Mouse (Mus musculus): Measurements from ENCODE around the gene Scp2. TPM values are rescaled to one million over a fixed set of nuclear protein-coding genes. Genes with fewer than 3 reads are reported as not detected.

Gene Scp2
- polyA plus RNA-seq, 1 experiment from 2014 or later = 293 TPM

DNA sequence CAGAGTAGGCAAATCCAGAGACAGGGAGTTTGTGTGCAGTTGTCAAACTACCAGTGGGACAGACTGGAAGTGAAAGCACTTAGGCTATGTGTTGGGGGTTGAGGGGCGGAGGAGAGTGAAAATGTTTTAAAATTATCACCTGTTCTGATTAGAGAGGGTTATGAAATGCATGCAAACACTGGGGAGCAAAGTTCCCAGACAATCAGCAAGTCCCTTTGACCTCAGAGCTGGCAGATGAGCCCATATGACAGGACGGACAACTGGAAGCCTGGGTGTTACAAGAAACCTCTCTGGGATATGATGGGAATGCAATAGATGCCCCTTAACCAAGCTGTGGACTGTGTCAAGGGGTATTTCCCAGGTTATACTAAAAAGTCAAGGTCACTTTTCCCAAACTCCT lies 76.7 kb downstream of the Scp2 start:
- H3K27me3 ChIP-seq (replicated peaks) = no peaks in the 10 kb centered on the region
- no peaks in the 10 kb centered on the region for H3K9me3 ChIP-seq
- WGBS = 72% methylated on average over 2 of the region's 2 CpGs
- ATAC-seq = no peak
- H3K36me3 ChIP-seq = no peaks in the 10 kb centered on the region
- no peak overlapping the region for H3K4me3 ChIP-seq (replicated peaks)
- no peak overlapping the region for H3K27ac ChIP-seq
- H3K4me2 ChIP-seq (replicated peaks) = no peak overlapping the region
- peaks cover 5% of the 10 kb centered on the region; the same call in 1 of the 2 replicates for H3K4me1 ChIP-seq (replicated peaks)
- no peak overlapping the region for H3K9ac ChIP-seq

DNA sequence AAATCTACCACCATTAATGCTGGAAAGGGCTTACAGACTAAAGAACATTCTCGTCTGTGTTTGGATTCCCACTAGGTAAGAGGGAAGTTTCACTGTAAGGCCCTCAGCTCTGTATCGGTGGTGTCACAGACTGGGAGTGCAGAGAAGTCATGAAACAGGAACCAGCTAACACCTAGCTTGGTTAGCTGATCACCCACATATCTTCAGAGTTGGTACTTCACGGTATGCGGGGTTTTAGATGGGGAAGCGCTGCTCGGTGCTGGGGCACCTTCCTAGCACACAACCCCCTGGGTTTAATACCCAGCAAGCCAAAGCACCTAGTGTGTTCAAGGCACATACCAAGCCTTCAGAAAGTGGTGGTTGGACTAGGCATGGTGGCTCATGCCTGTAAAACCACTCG lies 77.5 kb downstream of the Scp2 start:
- H3K36me3 ChIP-seq = peaks cover 5% of the 10 kb centered on the region
- 88% methylated on average over 7 of the region's 7 CpGs for WGBS
- H3K9me3 ChIP-seq = no peaks in the 10 kb centered on the region
- no peak overlapping the region for H3K4me2 ChIP-seq (replicated peaks)
- ATAC-seq = no peak
- no peaks in the 10 kb centered on the region for H3K27me3 ChIP-seq (replicated peaks)
- no peak overlapping the region for H3K4me3 ChIP-seq (replicated peaks)
- peaks cover 5% of the 10 kb centered on the region; the same call in 1 of the 2 replicates for H3K4me1 ChIP-seq (replicated peaks)
- H3K27ac ChIP-seq = no peak overlapping the region
- H3K9ac ChIP-seq = no peak overlapping the region

DNA sequence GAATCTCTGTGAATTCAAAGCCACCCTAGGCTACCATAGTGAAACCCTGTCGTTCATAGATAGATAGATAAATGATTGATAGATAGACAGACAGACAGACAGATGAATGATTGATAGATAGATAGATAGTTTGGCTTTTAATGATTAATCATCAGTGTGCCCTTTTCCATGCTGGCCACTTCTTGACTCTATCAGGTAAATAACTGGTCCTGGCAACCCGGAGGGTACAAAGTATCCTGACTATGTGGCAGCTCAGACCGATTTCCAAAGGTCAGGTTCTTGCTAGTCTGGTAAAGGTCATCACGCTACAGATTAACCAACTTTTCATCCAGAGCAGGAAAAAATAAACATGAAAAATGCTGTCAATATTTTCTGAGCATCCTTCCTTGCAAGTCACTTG lies 78.2 kb downstream of the Scp2 start:
- no peak overlapping the region for H3K9ac ChIP-seq
- no peaks in the 10 kb centered on the region for H3K27me3 ChIP-seq (replicated peaks)
- H3K4me1 ChIP-seq (replicated peaks) = peaks cover 5% of the 10 kb centered on the region; the same call in 1 of the 2 replicates
- peaks cover 6% of the 10 kb centered on the region for H3K36me3 ChIP-seq
- H3K4me2 ChIP-seq (replicated peaks) = no peak overlapping the region
- WGBS = 66% methylated on average over 4 of the region's 4 CpGs
- no peak overlapping the region for H3K27ac ChIP-seq
- H3K9me3 ChIP-seq = no peaks in the 10 kb centered on the region
- H3K4me3 ChIP-seq (replicated peaks) = no peak overlapping the region
- no peak for ATAC-seq

DNA sequence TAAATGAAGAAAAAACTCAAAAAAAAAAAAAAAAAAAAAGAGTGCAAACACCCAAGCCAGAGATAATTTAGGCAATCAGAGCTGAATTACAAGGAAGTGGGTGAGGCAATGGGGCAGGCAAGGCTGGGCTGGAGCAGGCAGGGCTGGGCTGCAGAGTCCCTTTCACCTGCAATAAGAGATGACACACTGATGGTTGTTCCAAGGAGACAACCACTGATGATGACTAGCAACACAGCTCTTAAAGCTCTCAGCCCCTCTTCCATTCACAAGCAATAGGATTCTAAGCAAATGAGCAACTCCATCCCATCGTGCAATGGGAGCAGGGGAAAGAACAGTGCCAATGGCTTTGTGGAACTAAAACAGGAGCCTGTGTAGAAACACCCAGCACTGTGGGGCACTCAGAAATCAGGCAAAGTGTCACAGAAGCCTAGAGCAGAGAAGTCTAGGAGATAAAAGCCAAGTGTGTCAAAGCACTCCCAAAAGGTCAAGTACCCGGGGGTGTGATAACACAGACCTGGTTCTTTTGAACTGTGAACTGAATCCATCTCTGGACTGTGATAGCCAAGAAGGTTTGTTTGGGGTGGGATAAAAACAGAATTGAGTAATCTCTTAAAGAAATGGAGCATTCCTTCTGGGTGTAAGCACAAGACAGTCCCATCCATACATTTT lies 79.5 kb downstream of the Scp2 start:
- Histone ChIP-seq H3K9ac (no peak overlapping the region), H3K36me3 (peaks cover 6% of the 10 kb centered on the region), H3K4me2 (replicated peaks) (no peak overlapping the region), H3K4me3 (replicated peaks) (no peak overlapping the region), H3K27me3 (replicated peaks) (no peaks in the 10 kb centered on the region), H3K9me3 (no peaks in the 10 kb centered on the region), H3K27ac (no peak overlapping the region; the same call in 1 of the 2 replicates), H3K4me1 (replicated peaks) (peaks cover 3% of the 10 kb centered on the region; the same call in 1 of the 2 replicates)
- 0 out of 2 replicates have a peak, but pooled peaks have one; percentile 60 for ATAC-seq
- WGBS = 75% methylated on average over 2 of the region's 2 CpGs

DNA sequence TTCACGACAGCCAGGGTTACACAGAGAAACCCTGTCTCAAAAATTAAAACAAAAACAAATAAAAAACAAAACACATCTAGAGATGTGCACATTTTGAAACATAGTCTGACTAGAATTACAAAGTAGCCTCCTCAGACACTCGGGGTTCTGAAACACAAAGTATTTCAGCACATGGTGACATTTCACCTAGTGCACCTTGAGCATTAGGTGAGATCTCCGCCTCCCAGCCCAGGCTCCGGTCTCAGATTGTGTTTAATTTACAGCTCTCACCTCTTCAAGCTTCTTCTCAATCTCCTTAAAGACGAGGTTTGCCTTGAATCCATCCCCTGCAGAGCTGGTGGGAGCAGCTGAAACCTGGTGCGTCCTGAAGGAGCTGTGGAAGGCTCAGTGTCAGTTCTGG lies 81.2 kb downstream of the Scp2 start:
- Histone ChIP-seq H3K9ac (no peak overlapping the region), H3K27ac (no peak overlapping the region), H3K4me2 (replicated peaks) (no peak overlapping the region), H3K4me1 (replicated peaks) (no peaks in the 10 kb centered on the region), H3K9me3 (no peaks in the 10 kb centered on the region), H3K27me3 (replicated peaks) (no peaks in the 10 kb centered on the region), H3K4me3 (replicated peaks) (no peak overlapping the region), H3K36me3 (peaks cover 14% of the 10 kb centered on the region)
- 73% methylated on average over 6 of the region's 6 CpGs for WGBS
- no peak for ATAC-seq

GRCm38 (mm10) chr4:108062524-108062923 lies 82.3 kb downstream of the Scp2 start:
- H3K9me3 ChIP-seq = no peaks in the 10 kb centered on the region
- H3K4me1 ChIP-seq (replicated peaks) = no peaks in the 10 kb centered on the region
- H3K36me3 ChIP-seq = peaks cover 17% of the 10 kb centered on the region
- H3K9ac ChIP-seq = no peak overlapping the region
- 95% methylated on average over 5 of the region's 5 CpGs for WGBS
- ATAC-seq = no peak
- no peaks in the 10 kb centered on the region for H3K27me3 ChIP-seq (replicated peaks)
- no peak overlapping the region for H3K4me2 ChIP-seq (replicated peaks)
- no peak overlapping the region for H3K27ac ChIP-seq
- H3K4me3 ChIP-seq (replicated peaks) = no peak overlapping the region

DNA sequence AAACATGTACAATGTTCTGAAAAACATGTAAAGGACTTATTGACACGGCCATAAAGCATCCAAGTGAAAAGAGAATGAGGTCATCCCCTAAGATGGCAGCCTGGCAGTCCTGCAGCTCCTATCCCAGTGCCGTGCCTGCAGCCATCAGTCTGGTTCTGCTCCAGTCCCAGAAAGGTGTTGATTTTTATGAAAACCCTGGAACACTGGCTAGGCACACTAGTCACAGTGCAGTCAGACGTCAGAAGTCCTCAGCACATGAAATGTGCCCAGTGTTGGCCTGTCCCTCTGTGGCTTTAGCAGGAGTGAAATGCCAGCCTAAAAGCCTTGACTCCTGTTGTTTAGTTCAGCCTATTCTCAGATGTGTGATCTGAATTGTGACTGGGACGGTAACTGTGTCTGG lies 84.0 kb downstream of the Scp2 start:
- no peak overlapping the region for H3K9ac ChIP-seq
- H3K4me3 ChIP-seq (replicated peaks) = no peak overlapping the region
- H3K36me3 ChIP-seq = peaks cover 19% of the 10 kb centered on the region
- ATAC-seq = no peak
- H3K4me1 ChIP-seq (replicated peaks) = no peaks in the 10 kb centered on the region
- H3K27me3 ChIP-seq (replicated peaks) = no peaks in the 10 kb centered on the region
- H3K9me3 ChIP-seq = no peaks in the 10 kb centered on the region
- WGBS = 88% methylated on average over 4 of the region's 4 CpGs
- H3K4me2 ChIP-seq (replicated peaks) = no peak overlapping the region
- no peak overlapping the region for H3K27ac ChIP-seq

GRCm38 (mm10) chr4:108059601-108060379 lies 85.0 kb downstream of the Scp2 start:
- ATAC-seq = no peak
- Histone ChIP-seq H3K4me1 (replicated peaks) (no peaks in the 10 kb centered on the region), H3K36me3 (peaks cover 22% of the 10 kb centered on the region), H3K27me3 (replicated peaks) (no peaks in the 10 kb centered on the region), H3K9me3 (no peaks in the 10 kb centered on the region), H3K4me2 (replicated peaks) (no peak overlapping the region), H3K9ac (no peak overlapping the region), H3K4me3 (replicated peaks) (no peak overlapping the region), H3K27ac (no peak overlapping the region)
- 79% methylated on average over 19 of the region's 19 CpGs for WGBS

DNA sequence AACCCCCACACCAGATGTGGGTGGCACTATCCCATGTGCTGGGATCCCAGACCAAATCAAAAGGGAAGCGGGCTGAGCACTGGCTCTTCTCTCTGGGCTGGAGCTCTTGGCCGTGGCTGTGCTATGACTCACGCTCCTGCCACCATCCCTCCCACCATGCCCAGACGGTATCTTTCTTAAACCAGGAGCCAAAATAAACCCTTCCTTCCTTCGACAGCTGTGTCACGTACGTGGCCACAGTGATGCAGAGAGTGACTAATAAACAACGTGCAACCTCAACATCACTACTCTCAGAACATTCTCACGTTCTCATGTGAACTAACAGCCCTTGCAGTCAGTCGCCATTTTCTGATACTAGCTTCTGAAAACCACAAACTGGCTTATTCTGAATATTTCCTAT lies 86.6 kb downstream of the Scp2 start:
- Histone ChIP-seq H3K4me3 (replicated peaks) (no peak overlapping the region), H3K9me3 (no peaks in the 10 kb centered on the region), H3K36me3 (peaks cover 25% of the 10 kb centered on the region), H3K9ac (no peak overlapping the region), H3K4me2 (replicated peaks) (no peak overlapping the region), H3K4me1 (replicated peaks) (no peaks in the 10 kb centered on the region), H3K27ac (no peak overlapping the region), H3K27me3 (replicated peaks) (no peaks in the 10 kb centered on the region)
- no peak for ATAC-seq
- WGBS = 71% methylated on average over 10 of the region's 10 CpGs

- no peaks in the 10 kb centered on the region for H3K4me1 ChIP-seq (replicated peaks)
- H3K9ac ChIP-seq = no peak overlapping the region
- ATAC-seq = no peak
- 90% methylated on average over 2 of the region's 2 CpGs for WGBS
- H3K4me2 ChIP-seq (replicated peaks) = no peak overlapping the region
- H3K36me3 ChIP-seq = peaks cover 21% of the 10 kb centered on the region
- H3K9me3 ChIP-seq = no peaks in the 10 kb centered on the region
- H3K4me3 ChIP-seq (replicated peaks) = no peak overlapping the region
- H3K27me3 ChIP-seq (replicated peaks) = no peaks in the 10 kb centered on the region
- no peak overlapping the region for H3K27ac ChIP-seq
Measured at GRCm38 (mm10) chr4:108057247-108057646, 87.6 kb downstream of the Scp2 start.

DNA sequence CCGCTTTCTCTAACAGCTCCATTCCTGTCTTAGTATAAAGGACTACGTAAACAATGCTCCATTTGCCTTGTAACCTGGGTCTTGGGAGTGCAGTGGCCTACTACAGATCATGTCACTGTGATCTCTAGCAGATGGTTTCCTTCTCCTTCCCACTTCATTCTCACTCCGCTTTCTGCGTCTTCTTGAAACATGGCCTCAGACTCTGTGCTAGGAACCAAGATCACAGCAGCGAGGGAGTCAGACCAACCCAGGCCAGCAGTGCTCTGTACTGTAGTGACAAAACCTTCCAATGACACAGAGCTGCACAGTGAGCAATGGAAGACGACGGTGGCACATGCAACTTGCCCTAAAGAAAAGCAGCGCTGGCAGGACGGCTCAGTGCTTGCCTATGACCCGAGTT lies 88.9 kb downstream of the Scp2 start:
- H3K9ac ChIP-seq = no peak overlapping the region
- H3K4me1 ChIP-seq (replicated peaks) = no peaks in the 10 kb centered on the region
- no peak overlapping the region for H3K4me2 ChIP-seq (replicated peaks)
- 84% methylated on average over 10 of the region's 10 CpGs for WGBS
- no peak for ATAC-seq
- no peak overlapping the region for H3K27ac ChIP-seq
- H3K27me3 ChIP-seq (replicated peaks) = no peaks in the 10 kb centered on the region
- H3K9me3 ChIP-seq = no peaks in the 10 kb centered on the region
- no peak overlapping the region for H3K4me3 ChIP-seq (replicated peaks)
- H3K36me3 ChIP-seq = peaks cover 25% of the 10 kb centered on the region

- Histone ChIP-seq H3K27me3 (replicated peaks) (no peaks in the 10 kb centered on the region), H3K4me3 (replicated peaks) (no peak overlapping the region), H3K27ac (no peak overlapping the region), H3K9me3 (no peaks in the 10 kb centered on the region), H3K4me2 (replicated peaks) (no peak overlapping the region), H3K9ac (no peak overlapping the region), H3K36me3 (peaks cover 23% of the 10 kb centered on the region), H3K4me1 (replicated peaks) (no peaks in the 10 kb centered on the region)
- ATAC-seq = no peak
- 74% methylated on average over 8 of the region's 8 CpGs for WGBS
Measured at GRCm38 (mm10) chr4:108052673-108053072, 92.1 kb downstream of the Scp2 start.
